Comparison of ENCODE assay signal across 11 mouse cellular contexts in the genomic region with DNA sequence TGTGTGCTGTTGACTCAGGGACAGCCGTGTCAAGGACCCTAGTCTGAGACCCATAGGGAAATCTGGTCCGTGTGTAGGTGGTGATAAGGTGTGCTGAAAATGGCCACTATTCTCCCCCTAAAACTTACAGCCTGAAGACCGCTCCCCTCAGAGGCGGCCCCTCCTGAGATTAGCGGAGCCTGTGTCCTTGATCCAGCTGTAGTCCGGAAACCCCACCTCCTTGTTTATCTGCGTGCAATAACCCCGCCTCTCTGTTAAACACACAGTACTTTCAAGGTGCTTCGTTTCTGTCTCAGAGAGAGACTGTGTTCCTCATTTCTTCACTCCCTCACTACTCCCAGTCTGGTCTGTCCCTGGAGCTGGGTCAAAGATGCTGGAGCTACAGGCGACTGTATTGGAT. TPM values are rescaled to one million over a fixed set of nuclear protein-coding genes. Genes with fewer than 3 reads are reported as not detected.
DNase-seq lines count a peak whose midpoint lies in the region; ATAC-seq lines count a peak whose summit lies in the region.
"Had no signal": no experiment of that assay in that cellular context is flagged by ENCODE, and none has a peak within 500 bp of the region (broad histone marks: within the 10 kb centered on the region; RNA-seq: fewer than 3 reads in every experiment).

No protein-coding gene starts in this region.

- peaks cover 6% of the 10 kb centered on the region for H3K27me3 ChIP-seq in heart, embryonic 15.5 days
- no peaks in the 10 kb centered on the region for H3K27me3 ChIP-seq in stomach, embryonic 14.5 days (ENCODE audit: control insufficient read depth, insufficient read depth, low read length)

- WGBS in heart, embryonic 15.5 days = 21% methylated on average over 10 of the region's 10 CpGs
- 24% methylated on average over 10 of the region's 10 CpGs for WGBS in stomach, embryonic 14.5 days

- no peaks in the 10 kb centered on the region for H3K36me3 ChIP-seq in heart, embryonic 15.5 days
- no peaks in the 10 kb centered on the region for H3K36me3 ChIP-seq in stomach, embryonic 14.5 days (ENCODE audit: control insufficient read depth, insufficient read depth, low read length)

- H3K9me3 ChIP-seq in heart, embryonic 15.5 days (replicated peaks) = no peaks in the 10 kb centered on the region
- no peaks in the 10 kb centered on the region for H3K9me3 ChIP-seq in stomach, embryonic 14.5 days (ENCODE audit: control insufficient read depth, low read depth, low read length)

- peak overlapping the region; percentile 34 for H3K4me2 ChIP-seq in heart, embryonic 15.5 days
- no peak overlapping the region for H3K4me2 ChIP-seq in stomach, embryonic 14.5 days (replicated peaks; ENCODE audit: low read depth, low read length)

- no peak overlapping the region for H3K4me3 ChIP-seq in heart, embryonic 15.5 days
- H3K4me3 ChIP-seq in stomach, embryonic 14.5 days (ENCODE audit: low read depth, low read length) = no peak overlapping the region

- intact Hi-C loops in heart, postnatal 14 days (cut with DNase I) = no loop called here

- H3K9ac ChIP-seq in heart, embryonic 15.5 days = no peak overlapping the region
- H3K9ac ChIP-seq in stomach, embryonic 14.5 days (replicated peaks; ENCODE audit: low read depth, low read length) = no peak overlapping the region

- DNase-seq in heart, postnatal 14 days = no peak
- peak; percentile 82 for DNase-seq in R1 (ENCODE audit: low read depth, low spot score)
- peak; percentile 36 for DNase-seq in induced T-regulatory cell, adult 2 months (ENCODE audit: low read depth)
- no peak for DNase-seq in cerebellum, postnatal 25 days
- no peak for DNase-seq in embryo, embryonic 9.5 days (ENCODE audit: extremely low spot score)
- DNase-seq: cerebellum, adult 2 months; right cerebral cortex, postnatal 25 days had no signal

- peaks cover 6% of the 10 kb centered on the region for H3K4me1 ChIP-seq in heart, embryonic 15.5 days (replicated peaks)
- no peaks in the 10 kb centered on the region for H3K4me1 ChIP-seq in stomach, embryonic 14.5 days (ENCODE audit: control insufficient read depth, insufficient read depth, low read length)

- ATAC-seq in heart, embryonic 15.5 days (replicated peaks; ENCODE audit: insufficient number of reproducible peaks, insufficient read depth, low FRiP score, low read depth) = no peak
- ATAC-seq in stomach, embryonic 14.5 days (ENCODE audit: insufficient number of reproducible peaks, insufficient read depth, low FRiP score, low read depth) = 0 out of 2 replicates have a peak, but pooled peaks have one; percentile 2

- no peak overlapping the region for H3K27ac ChIP-seq in heart, embryonic 15.5 days
- no peak overlapping the region for H3K27ac ChIP-seq in stomach, embryonic 14.5 days (ENCODE audit: low read length)
- H3K27ac ChIP-seq: kidney, postnatal 0 days; macrophage had no signal

RNA-seq across cellular contexts. Expression of gene Fmnl1, which starts 6.5 kb away (rescaled TPM):
- polyA plus RNA-seq in heart, embryonic 15.5 days (2015; fragmentation: Nextera tagmentation; extraction: Ambion mirVana) = 1.5 and 4.6 TPM in 2 replicates
- total RNA-seq in heart, postnatal 14 days (2021) = 10 to 100 TPM; 16.8 to 21.6 TPM
- polyA plus RNA-seq in stomach, embryonic 14.5 days (2014; fragmentation: Nextera tagmentation; extraction: Ambion mirVana) = 1.7 and 2.3 TPM in 2 replicates

RNA-seq across cellular contexts. Expression of gene Hexim2, which starts 32.2 kb away (rescaled TPM):
- 5.5 and 6.4 TPM in 2 replicates for polyA plus RNA-seq in heart, embryonic 15.5 days (2015; fragmentation: Nextera tagmentation; extraction: Ambion mirVana)
- 1 to 10 TPM; 1.8 to 3.3 TPM for total RNA-seq in heart, postnatal 14 days (2021)
- polyA plus RNA-seq in stomach, embryonic 14.5 days (2014; fragmentation: Nextera tagmentation; extraction: Ambion mirVana) = 7.3 and 9.1 TPM in 2 replicates

RNA-seq across cellular contexts. Expression of gene 1700023F06Rik, which starts 44.0 kb away (rescaled TPM):
- 0.18 and 0.37 TPM in 2 replicates for polyA plus RNA-seq in heart, embryonic 15.5 days (2015; fragmentation: Nextera tagmentation; extraction: Ambion mirVana)
- not detected for total RNA-seq in heart, postnatal 14 days (2021)
- polyA plus RNA-seq in stomach, embryonic 14.5 days (2014; fragmentation: Nextera tagmentation; extraction: Ambion mirVana) = 1.5 and 1.8 TPM in 2 replicates
- polyA plus RNA-seq: macrophage had no signal

RNA-seq across cellular contexts. Expression of gene Hexim1, which starts 48.4 kb away (rescaled TPM):
- polyA plus RNA-seq in heart, embryonic 15.5 days (2015; fragmentation: Nextera tagmentation; extraction: Ambion mirVana) = 2.6 and 3.0 TPM in 2 replicates
- 10 to 100 TPM; 18.5 to 20.4 TPM for total RNA-seq in heart, postnatal 14 days (2021)
- 7.6 and 7.7 TPM in 2 replicates for polyA plus RNA-seq in stomach, embryonic 14.5 days (2014; fragmentation: Nextera tagmentation; extraction: Ambion mirVana)

RNA-seq across cellular contexts. Expression of gene Spata32, which starts 53.8 kb away (rescaled TPM):
- not detected in 2 replicates for polyA plus RNA-seq in heart, embryonic 15.5 days (2015; fragmentation: Nextera tagmentation; extraction: Ambion mirVana)
- not detected for total RNA-seq in heart, postnatal 14 days (2021)
- polyA plus RNA-seq in stomach, embryonic 14.5 days (2014; fragmentation: Nextera tagmentation; extraction: Ambion mirVana) = not detected in 2 replicates
- polyA plus RNA-seq: kidney, postnatal 0 days; macrophage had no signal

Comparison
In these comparisons a context has a peak if more than half of its experiments do, and no peak if none do; other contexts are left out.
1. DNase-seq: peak in R1 (single experiment) and induced T-regulatory cell, adult 2 months (single experiment); none in heart, postnatal 14 days (0 of 2), cerebellum, postnatal 25 days (0 of 2) and embryo, embryonic 9.5 days (single experiment).